Mouse (Mus musculus): ENCODE measurements around the gene Fancl. TPM values are rescaled to one million over a fixed set of nuclear protein-coding genes. Genes with fewer than 3 reads are reported as not detected.
"Not testable (repeated sequence)": the region's sequence is repeated elsewhere in the genome, so short reads cannot be mapped to it uniquely, and the experiment has no call there.

Gene Fancl
- 1 to 10 TPM; 8.1 to 9.9 (median 8.8) TPM for total RNA-seq (2022)

- DNase-seq (ENCODE audit: low spot score in 2 of 2) = no peak
Measured at GRCm38 (mm10) chr11:26385971-26386370, at the start of gene Fancl. TSS of gene Fancl (plus strand) at chr11:26386135.

- DNase-seq (ENCODE audit: low spot score in 2 of 2) = no peak
Measured at GRCm38 (mm10) chr11:26336848-26337247, 49.1 kb upstream of the Fancl start.

- DNase-seq (ENCODE audit: low spot score in 2 of 2) = not testable (repeated sequence)
Measured at GRCm38 (mm10) chr11:26370176-26370575, 15.8 kb upstream of the Fancl start.

GRCm38 (mm10) chr11:26371980-26372379, 14.0 kb upstream of the Fancl start:
- DNase-seq (ENCODE audit: low spot score in 2 of 2) = not testable (repeated sequence)

GRCm38 (mm10) chr11:26374132-26374531, 11.8 kb upstream of the Fancl start:
- no peak for DNase-seq (ENCODE audit: low spot score in 2 of 2)

- no peak for DNase-seq (ENCODE audit: low spot score in 2 of 2)
Measured at GRCm38 (mm10) chr11:26378074-26378473, 7.9 kb upstream of the Fancl start.

- DNase-seq (ENCODE audit: low spot score in 2 of 2) = no peak
Measured at GRCm38 (mm10) chr11:26381499-26381898, 4.4 kb upstream of the Fancl start.

- no peak for DNase-seq (ENCODE audit: low spot score in 2 of 2)
Measured at GRCm38 (mm10) chr11:26386678-26387077, 743 bp downstream of the Fancl start.

- peak; percentile 85 to 88 for DNase-seq (ENCODE audit: low spot score in 2 of 2)
Measured at GRCm38 (mm10) chr11:26387087-26387611, 1.2 kb downstream of the Fancl start.

GRCm38 (mm10) chr11:26395561-26395960, 9.6 kb downstream of the Fancl start:
- no peak for DNase-seq (ENCODE audit: low spot score in 2 of 2)

- DNase-seq (ENCODE audit: low spot score in 2 of 2) = no peak
Measured at GRCm38 (mm10) chr11:26412972-26413371, 27.0 kb downstream of the Fancl start.

GRCm38 (mm10) chr11:26421472-26421871, 35.5 kb downstream of the Fancl start:
- DNase-seq (ENCODE audit: low spot score in 2 of 2) = no peak

GRCm38 (mm10) chr11:26434229-26434628, 48.3 kb downstream of the Fancl start:
- no peak for DNase-seq (ENCODE audit: low spot score in 2 of 2)

- peak; percentile 12 to 21 for DNase-seq (ENCODE audit: low spot score in 2 of 2)
Measured at GRCm38 (mm10) chr11:26437818-26438217, 51.9 kb downstream of the Fancl start.

GRCm38 (mm10) chr11:26441121-26441520, 55.2 kb downstream of the Fancl start:
- DNase-seq (ENCODE audit: low spot score in 2 of 2) = no peak

GRCm38 (mm10) chr11:26444374-26444773, 58.4 kb downstream of the Fancl start:
- no peak for DNase-seq (ENCODE audit: low spot score in 2 of 2)

GRCm38 (mm10) chr11:26449789-26450188, 63.9 kb downstream of the Fancl start:
- DNase-seq (ENCODE audit: low spot score in 2 of 2) = no peak

GRCm38 (mm10) chr11:26450636-26451035, 64.7 kb downstream of the Fancl start:
- no peak for DNase-seq (ENCODE audit: low spot score in 2 of 2)

GRCm38 (mm10) chr11:26451228-26451627, 65.3 kb downstream of the Fancl start:
- DNase-seq (ENCODE audit: low spot score in 2 of 2) = no peak

GRCm38 (mm10) chr11:26452693-26453092, 66.8 kb downstream of the Fancl start:
- DNase-seq (ENCODE audit: low spot score in 2 of 2) = no peak

- no peak for DNase-seq (ENCODE audit: low spot score in 2 of 2)
Measured at GRCm38 (mm10) chr11:26454081-26454480, 68.1 kb downstream of the Fancl start.

- DNase-seq (ENCODE audit: low spot score in 2 of 2) = no peak
Measured at GRCm38 (mm10) chr11:26477037-26477739, 91.3 kb downstream of the Fancl start.

- no peak for DNase-seq (ENCODE audit: low spot score in 2 of 2)
Measured at GRCm38 (mm10) chr11:26481691-26482242, 95.8 kb downstream of the Fancl start.
